Mouse (Mus musculus) megakaryocyte, adult 5-6 weeks (primary cell): Measurements from ENCODE around the gene Ybx1. TPM values are rescaled to one million over a fixed set of nuclear protein-coding genes. Genes with fewer than 3 reads are reported as not detected.

Experiments
- ATAC-seq: 2 replicates; pipeline ENCODE4 v1.8.0; 2016; ENCODE audit warnings: mild to moderate bottlenecking, inconsistent platforms; ENCODE audit not compliant: poor library complexity, severe bottlenecking
- total RNA-seq, 2 experiments: library from RNA; stranded (forward) in 1 of 2; stranded (reverse) in 1 of 2; fragments of 153-499, 151-499 nt in 1 of 2; fragments of 221-1000, 200-1000 nt in 1 of 2; gene quantifications; 2 replicates each; pipeline versions ENCODE4 v1.2.3 to v1.2.4; 2015 to 2017

Gene Ybx1
- total RNA-seq, 2 experiments from 2014 or later = 749 to 791 TPM

- no peak for ATAC-seq
Measured at GRCm38 (mm10) chr4:119275226-119275625, 19.2 kb downstream of the Ybx1 start.

GRCm38 (mm10) chr4:119274627-119275026 lies 19.8 kb downstream of the Ybx1 start:
- no peak for ATAC-seq

GRCm38 (mm10) chr4:119266606-119267005 lies 27.8 kb downstream of the Ybx1 start:
- no peak for ATAC-seq

GRCm38 (mm10) chr4:119263459-119263858 lies 30.9 kb downstream of the Ybx1 start:
- no peak for ATAC-seq

GRCm38 (mm10) chr4:119262483-119262882 lies 31.9 kb downstream of the Ybx1 start:
- ATAC-seq = no peak

- no peak for ATAC-seq
Measured at GRCm38 (mm10) chr4:119261087-119261713, 33.2 kb downstream of the Ybx1 start.

- no peak for ATAC-seq
Measured at GRCm38 (mm10) chr4:119259344-119260254, 34.8 kb downstream of the Ybx1 start.

GRCm38 (mm10) chr4:119257083-119257482 lies 37.3 kb downstream of the Ybx1 start:
- no peak for ATAC-seq

- ATAC-seq = no peak
Measured at GRCm38 (mm10) chr4:119255351-119255750, 39.1 kb downstream of the Ybx1 start, which contains the start of gene Cldn19. Gene Cldn19, plus strand, starts transcription at chr4:119255414.

- no peak for ATAC-seq
Measured at GRCm38 (mm10) chr4:119254012-119254618, 40.3 kb downstream of the Ybx1 start.

GRCm38 (mm10) chr4:119252025-119252808 lies 42.2 kb downstream of the Ybx1 start:
- ATAC-seq = no peak

- ATAC-seq = no peak
Measured at GRCm38 (mm10) chr4:119248407-119248965, 45.9 kb downstream of the Ybx1 start.

- peak; percentile 81 for ATAC-seq
Measured at GRCm38 (mm10) chr4:119247462-119248235, 46.8 kb downstream of the Ybx1 start.

GRCm38 (mm10) chr4:119246688-119247225 lies 47.6 kb downstream of the Ybx1 start:
- no peak for ATAC-seq

GRCm38 (mm10) chr4:119245961-119246360 lies 48.4 kb downstream of the Ybx1 start:
- ATAC-seq = no peak

- ATAC-seq = no peak
Measured at GRCm38 (mm10) chr4:119245556-119245955, 48.8 kb downstream of the Ybx1 start.

- no peak for ATAC-seq
Measured at GRCm38 (mm10) chr4:119244468-119245240, 49.8 kb downstream of the Ybx1 start.

GRCm38 (mm10) chr4:119242571-119242970 lies 51.8 kb downstream of the Ybx1 start:
- ATAC-seq = no peak

GRCm38 (mm10) chr4:119241664-119242063 lies 52.7 kb downstream of the Ybx1 start:
- 0 out of 2 replicates have a peak, but pooled peaks have one; percentile 41 for ATAC-seq
